Mouse (Mus musculus): ENCODE data around the gene Mycbp2. TPM values are rescaled to one million over a fixed set of nuclear protein-coding genes. Genes with fewer than 3 reads are reported as not detected.

Gene Mycbp2
- polyA plus RNA-seq, 1 experiment from 2014 or later: 24.5 TPM

GRCm38 (mm10) chr14:103155685-103156084, 190.9 kb downstream of the Mycbp2 start:
- WGBS: 91% methylated on average over 7 of the region's 7 CpGs
- peaks cover 35% of the 10 kb centered on the region for H3K36me3 ChIP-seq

DNA sequence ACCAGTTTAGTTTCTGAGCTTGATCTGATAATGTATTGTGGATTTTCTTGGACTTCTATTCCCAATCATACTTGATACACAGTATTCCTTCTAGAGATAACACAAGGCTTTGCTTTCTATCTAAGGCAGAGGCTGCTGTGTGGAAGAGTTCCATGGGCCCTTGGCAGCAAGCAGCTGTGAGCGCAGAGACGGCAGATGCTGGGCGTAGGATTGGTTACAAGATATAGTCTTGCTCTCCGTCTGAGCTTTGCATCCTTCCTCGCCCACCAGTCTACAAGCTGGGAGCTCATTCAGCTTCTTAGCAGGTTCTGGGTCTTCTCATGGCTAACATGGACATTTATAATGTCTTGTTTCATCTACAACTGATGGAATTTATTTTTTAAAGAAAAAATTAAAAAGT, 196.5 kb downstream of the Mycbp2 start:
- Histone ChIP-seq H3K9me3 (no peaks in the 10 kb centered on the region), H3K27ac (no peak overlapping the region), H3K4me1 (no peaks in the 10 kb centered on the region), H3K36me3 (peaks cover 32% of the 10 kb centered on the region), H3K4me2 (replicated peaks) (no peak overlapping the region), H3K9ac (no peak overlapping the region), H3K4me3 (no peak overlapping the region), H3K27me3 (no peaks in the 10 kb centered on the region)
- no peak for ATAC-seq (ENCODE audit: insufficient number of reproducible peaks, insufficient read depth, low FRiP score, low TSS enrichment)
- 96% methylated on average over 5 of the region's 5 CpGs for WGBS

More at GRCm38 (mm10) chr14:103155685-103156084, 190.9 kb downstream of the Mycbp2 start:
- Histone ChIP-seq H3K9ac (no peak overlapping the region), H3K4me1 (no peaks in the 10 kb centered on the region), H3K27me3 (no peaks in the 10 kb centered on the region), H3K9me3 (no peaks in the 10 kb centered on the region), H3K4me2 (replicated peaks) (no peak overlapping the region), H3K4me3 (no peak overlapping the region), H3K27ac (no peak overlapping the region)
- no peak for ATAC-seq (ENCODE audit: insufficient number of reproducible peaks, insufficient read depth, low FRiP score, low TSS enrichment)

DNA sequence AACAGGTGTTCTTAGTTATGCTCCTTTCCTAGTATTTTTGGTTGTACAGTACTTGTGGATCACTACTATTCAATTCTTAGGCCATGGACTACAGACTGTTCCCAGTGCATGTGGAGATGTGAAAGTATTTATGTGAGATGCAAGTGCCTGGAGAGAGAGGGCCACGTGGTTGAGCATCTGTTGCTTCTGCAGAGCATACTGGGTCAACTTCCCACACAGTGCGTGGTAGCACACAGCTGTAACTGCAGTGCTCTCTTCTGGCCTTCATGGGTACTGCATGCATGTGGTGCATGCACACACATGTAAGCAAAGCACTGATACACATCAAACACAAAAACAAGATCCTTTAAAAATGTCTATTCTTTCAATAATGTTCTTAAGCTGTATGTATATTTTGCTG, 214.6 kb downstream of the Mycbp2 start:
- no peak overlapping the region for H3K27ac ChIP-seq
- H3K9ac ChIP-seq: no peak overlapping the region
- H3K4me1 ChIP-seq: no peaks in the 10 kb centered on the region
- 79% methylated on average over 2 of the region's 2 CpGs for WGBS
- H3K4me2 ChIP-seq (replicated peaks): no peak overlapping the region
- H3K36me3 ChIP-seq: peaks cover 43% of the 10 kb centered on the region
- H3K4me3 ChIP-seq: no peak overlapping the region
- H3K27me3 ChIP-seq: no peaks in the 10 kb centered on the region
- H3K9me3 ChIP-seq: no peaks in the 10 kb centered on the region
- no peak for ATAC-seq (ENCODE audit: insufficient number of reproducible peaks, insufficient read depth, low FRiP score, low TSS enrichment)

- H3K4me3 ChIP-seq: no peak overlapping the region
- no peaks in the 10 kb centered on the region for H3K27me3 ChIP-seq
- ATAC-seq (ENCODE audit: insufficient number of reproducible peaks, insufficient read depth, low FRiP score, low TSS enrichment): no peak
- no peaks in the 10 kb centered on the region for H3K9me3 ChIP-seq
- H3K4me1 ChIP-seq: no peaks in the 10 kb centered on the region
- no peak overlapping the region for H3K27ac ChIP-seq
- 89% methylated on average over 6 of the region's 6 CpGs for WGBS
- no peak overlapping the region for H3K4me2 ChIP-seq (replicated peaks)
- peaks cover 52% of the 10 kb centered on the region for H3K36me3 ChIP-seq
- no peak overlapping the region for H3K9ac ChIP-seq
Measured at GRCm38 (mm10) chr14:103125756-103126155, 220.9 kb downstream of the Mycbp2 start.

- Histone ChIP-seq H3K9me3 (no peaks in the 10 kb centered on the region), H3K4me1 (no peaks in the 10 kb centered on the region), H3K4me2 (replicated peaks) (no peak overlapping the region), H3K27me3 (no peaks in the 10 kb centered on the region), H3K27ac (no peak overlapping the region), H3K9ac (no peak overlapping the region), H3K4me3 (no peak overlapping the region), H3K36me3 (peaks cover 60% of the 10 kb centered on the region)
- no peak for ATAC-seq (ENCODE audit: insufficient number of reproducible peaks, insufficient read depth, low FRiP score, low TSS enrichment)
- WGBS: 96% methylated on average over 3 of the region's 3 CpGs
Measured at GRCm38 (mm10) chr14:103114994-103115670, 231.5 kb downstream of the Mycbp2 start.

GRCm38 (mm10) chr14:103112606-103113363, 233.8 kb downstream of the Mycbp2 start:
- H3K9ac ChIP-seq: no peak overlapping the region
- no peak overlapping the region for H3K27ac ChIP-seq
- H3K4me3 ChIP-seq: no peak overlapping the region
- H3K4me1 ChIP-seq: no peaks in the 10 kb centered on the region
- peaks cover 47% of the 10 kb centered on the region for H3K36me3 ChIP-seq
- ATAC-seq (ENCODE audit: insufficient number of reproducible peaks, insufficient read depth, low FRiP score, low TSS enrichment): no peak
- 93% methylated on average over 3 of the region's 3 CpGs for WGBS
- no peaks in the 10 kb centered on the region for H3K9me3 ChIP-seq
- H3K4me2 ChIP-seq (replicated peaks): no peak overlapping the region
- no peaks in the 10 kb centered on the region for H3K27me3 ChIP-seq

DNA sequence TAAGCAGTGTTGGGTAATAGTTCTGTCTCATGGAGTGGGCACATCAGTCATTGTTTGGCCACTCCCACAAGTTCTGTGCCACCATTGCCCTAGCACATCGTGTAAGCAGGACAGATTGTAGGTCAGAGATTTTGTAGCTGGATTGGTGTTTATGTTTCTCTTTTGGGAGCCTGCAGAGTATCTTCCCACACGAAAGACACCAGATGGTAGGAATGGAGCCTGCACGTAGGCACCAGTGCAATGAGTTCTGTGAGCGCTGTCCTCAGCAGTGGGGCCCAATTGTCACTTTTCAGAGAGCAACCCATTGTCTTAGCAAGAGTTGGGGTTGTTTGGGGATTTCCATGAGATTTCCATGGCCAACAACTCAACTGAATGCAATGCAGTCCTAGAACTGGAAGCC, 236.6 kb downstream of the Mycbp2 start:
- Histone ChIP-seq H3K4me1 (no peaks in the 10 kb centered on the region), H3K9me3 (no peaks in the 10 kb centered on the region), H3K27ac (no peak overlapping the region), H3K4me2 (replicated peaks) (no peak overlapping the region), H3K4me3 (no peak overlapping the region), H3K36me3 (peaks cover 21% of the 10 kb centered on the region), H3K27me3 (no peaks in the 10 kb centered on the region), H3K9ac (no peak overlapping the region)
- 91% methylated on average over 4 of the region's 4 CpGs for WGBS
- no peak for ATAC-seq (ENCODE audit: insufficient number of reproducible peaks, insufficient read depth, low FRiP score, low TSS enrichment)

GRCm38 (mm10) chr14:103106301-103106700, 240.3 kb downstream of the Mycbp2 start:
- no peaks in the 10 kb centered on the region for H3K36me3 ChIP-seq
- H3K9me3 ChIP-seq: no peaks in the 10 kb centered on the region
- no peak overlapping the region for H3K4me3 ChIP-seq
- H3K27ac ChIP-seq: no peak overlapping the region
- 91% methylated on average over 2 of the region's 2 CpGs for WGBS
- no peak for ATAC-seq (ENCODE audit: insufficient number of reproducible peaks, insufficient read depth, low FRiP score, low TSS enrichment)
- no peaks in the 10 kb centered on the region for H3K4me1 ChIP-seq
- H3K4me2 ChIP-seq (replicated peaks): no peak overlapping the region
- H3K9ac ChIP-seq: no peak overlapping the region
- H3K27me3 ChIP-seq: no peaks in the 10 kb centered on the region

DNA sequence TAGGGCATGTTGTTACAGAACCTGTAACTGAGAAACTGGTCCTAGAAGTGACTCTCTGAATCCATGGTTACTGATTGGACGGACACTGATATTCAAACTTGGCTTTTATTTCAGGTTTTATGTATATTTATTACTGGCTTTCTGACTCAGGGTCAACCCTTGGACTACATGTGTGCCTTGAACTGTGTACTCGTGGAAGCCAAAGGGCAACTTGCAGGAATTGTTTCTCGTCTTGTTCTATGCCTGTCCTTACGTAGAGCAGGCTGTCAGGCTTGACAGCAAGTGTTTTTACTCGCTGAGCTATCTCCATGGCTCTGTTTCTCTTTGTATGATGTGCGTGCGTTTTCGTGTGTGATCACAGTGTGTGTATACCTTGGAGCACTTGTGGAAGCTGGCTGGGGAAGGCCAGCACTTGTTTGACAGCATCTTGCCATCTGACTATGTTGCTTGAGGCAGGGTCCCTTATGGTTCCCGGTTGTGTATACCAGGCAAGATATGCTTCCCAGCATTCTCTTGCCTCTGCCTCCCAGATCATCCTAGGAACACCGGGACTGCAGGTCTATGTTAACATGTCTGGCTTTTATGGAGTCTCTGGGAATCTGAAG, 243.8 kb downstream of the Mycbp2 start:
- no peak overlapping the region for H3K27ac ChIP-seq
- no peaks in the 10 kb centered on the region for H3K36me3 ChIP-seq
- H3K9me3 ChIP-seq: no peaks in the 10 kb centered on the region
- H3K9ac ChIP-seq: no peak overlapping the region
- H3K27me3 ChIP-seq: no peaks in the 10 kb centered on the region
- 80% methylated on average over 10 of the region's 10 CpGs for WGBS
- no peak overlapping the region for H3K4me2 ChIP-seq (replicated peaks)
- peaks cover 3% of the 10 kb centered on the region; the same call in 1 of the 2 replicates for H3K4me1 ChIP-seq
- no peak overlapping the region for H3K4me3 ChIP-seq
- ATAC-seq (ENCODE audit: insufficient number of reproducible peaks, insufficient read depth, low FRiP score, low TSS enrichment): no peak

DNA sequence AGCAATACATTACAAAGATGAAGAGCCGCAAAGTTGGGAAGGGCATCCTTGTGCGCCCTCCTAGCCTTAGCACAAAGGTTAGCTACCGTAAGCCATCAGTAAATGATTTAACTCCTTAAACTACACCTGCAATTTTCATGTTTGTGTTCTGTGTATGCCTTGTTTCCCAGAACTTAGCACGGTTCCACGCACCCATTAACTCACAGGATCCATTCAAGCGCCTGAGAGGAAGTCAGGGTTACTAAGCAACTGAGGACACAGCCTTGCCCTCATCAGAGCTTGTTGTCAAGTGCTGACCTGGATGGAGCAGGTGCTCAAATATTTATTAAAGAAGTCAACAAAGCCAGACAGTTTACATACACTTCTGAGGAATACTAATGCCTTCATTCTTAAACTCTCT, 244.4 kb downstream of the Mycbp2 start:
- Histone ChIP-seq H3K36me3 (no peaks in the 10 kb centered on the region), H3K4me3 (no peak overlapping the region), H3K27me3 (no peaks in the 10 kb centered on the region), H3K9me3 (no peaks in the 10 kb centered on the region), H3K27ac (no peak overlapping the region), H3K9ac (no peak overlapping the region), H3K4me2 (replicated peaks) (no peak overlapping the region), H3K4me1 (peaks cover 6% of the 10 kb centered on the region; the same call in 1 of the 2 replicates)
- 68% methylated on average over 6 of the region's 6 CpGs for WGBS
- ATAC-seq (ENCODE audit: insufficient number of reproducible peaks, insufficient read depth, low FRiP score, low TSS enrichment): no peak

GRCm38 (mm10) chr14:103101171-103101570, 245.4 kb downstream of the Mycbp2 start:
- WGBS: 77% methylated on average over 3 of the region's 3 CpGs
- ATAC-seq (ENCODE audit: insufficient number of reproducible peaks, insufficient read depth, low FRiP score, low TSS enrichment): no peak
- H3K27me3 ChIP-seq: no peaks in the 10 kb centered on the region
- peaks cover 8% of the 10 kb centered on the region; the same call in 1 of the 2 replicates for H3K4me1 ChIP-seq
- no peaks in the 10 kb centered on the region for H3K9me3 ChIP-seq
- H3K4me3 ChIP-seq: no peak overlapping the region
- H3K4me2 ChIP-seq (replicated peaks): no peak overlapping the region
- H3K27ac ChIP-seq: no peak overlapping the region
- no peaks in the 10 kb centered on the region for H3K36me3 ChIP-seq
- H3K9ac ChIP-seq: no peak overlapping the region

DNA sequence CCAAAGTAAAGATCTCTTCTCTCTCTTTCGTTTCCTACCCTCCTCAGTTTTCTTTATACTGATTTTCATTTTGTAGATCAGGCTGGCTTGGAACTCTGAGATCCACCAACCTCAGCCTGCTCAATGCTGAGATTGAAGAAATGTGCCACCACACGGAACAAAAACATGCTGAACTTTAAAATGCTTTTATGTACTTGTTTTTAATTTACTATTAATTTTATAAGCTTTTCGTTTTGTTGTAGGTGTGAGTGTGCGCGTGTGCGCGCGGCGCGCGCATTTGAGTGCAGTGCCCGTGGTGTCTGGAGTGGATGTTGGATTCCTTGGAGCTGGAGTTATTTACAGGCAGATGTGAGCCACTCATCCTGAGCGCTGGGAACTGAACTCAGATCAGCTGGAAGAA, 246.3 kb downstream of the Mycbp2 start:
- Histone ChIP-seq H3K27me3 (no peaks in the 10 kb centered on the region), H3K27ac (no peak overlapping the region), H3K9ac (no peak overlapping the region), H3K4me3 (no peak overlapping the region), H3K4me1 (peaks cover 8% of the 10 kb centered on the region; the same call in 1 of the 2 replicates), H3K4me2 (replicated peaks) (no peak overlapping the region), H3K9me3 (no peaks in the 10 kb centered on the region), H3K36me3 (0 out of 2 replicates have a peak, but pooled peaks cover under 1% of the 10 kb centered on the region)
- 82% methylated on average over 13 of the region's 13 CpGs for WGBS
- ATAC-seq (ENCODE audit: insufficient number of reproducible peaks, insufficient read depth, low FRiP score, low TSS enrichment): no peak
